Mouse (Mus musculus) forebrain, embryonic 11.5 days (tissue): ENCODE results near the gene Alg12. TPM values are rescaled to one million over a fixed set of nuclear protein-coding genes. Genes with fewer than 3 reads are reported as not detected.
A peak's percentile ranks its signal among the peaks of the same experiment; 100 is the strongest.

Experiments used
- ATAC-seq: fragments of 200-750 bp; cut with Nextera tagmentation; replicated peaks from 2 replicates; pipeline ENCODE4 v1.8.0; 2017; ENCODE audit warnings: moderate TSS enrichment; ENCODE audit not compliant: low FRiP score
- DNase-seq: peaks from one replicate; pipeline ENCODE4 v3.0.0-alpha.2; 2017; ENCODE audit warnings: low spot score
- H3K27ac ChIP-seq: fragments of 300-500 bp; sonication (generic); 2 replicates; pipeline ENCODE4 v1.5.1; 2014; ENCODE audit warnings: low read depth, low read length
- H3K27me3 ChIP-seq: fragments of 300-500 bp; sonication (generic); 2 replicates; pipeline ENCODE4 v1.6.1; 2014; ENCODE audit warnings: mild to moderate bottlenecking, low read length, mixed read lengths; ENCODE audit not compliant: control insufficient read depth, insufficient read depth
- H3K36me3 ChIP-seq: fragments of 300-500 bp; sonication (generic); 2 replicates; pipeline ENCODE4 v1.6.1; 2014; ENCODE audit warnings: mild to moderate bottlenecking, low read length, moderate library complexity, mixed read lengths; ENCODE audit not compliant: control insufficient read depth, insufficient read depth
- H3K4me1 ChIP-seq: fragments of 300-500 bp; sonication (generic); replicated peaks from 2 replicates; pipeline ENCODE4 v1.6.1; 2014; ENCODE audit warnings: low read length, mixed read lengths; ENCODE audit not compliant: control insufficient read depth, insufficient read depth
- H3K4me2 ChIP-seq: fragments of 300-500 bp; sonication (generic); 2 replicates; pipeline ENCODE4 v1.6.1; 2014; ENCODE audit warnings: low read depth, mild to moderate bottlenecking, low read length, moderate library complexity, mixed read lengths; ENCODE audit not compliant: severe bottlenecking
- H3K4me3 ChIP-seq: fragments of 300-500 bp; sonication (generic); 2 replicates; pipeline ENCODE4 v1.5.1; 2014; ENCODE audit warnings: low read depth, low read length
- H3K9ac ChIP-seq: fragments of 300-500 bp; sonication (generic); 2 replicates; pipeline ENCODE4 v1.6.1; 2014; ENCODE audit warnings: low read length
- H3K9me3 ChIP-seq: fragments of 300-500 bp; sonication (generic); 2 replicates; pipeline ENCODE4 v1.6.1; 2016; ENCODE audit warnings: low read length, mixed read lengths; ENCODE audit not compliant: control insufficient read depth
- WGBS: fragments of 180-500 bp; shearing (Covaris S2); extraction: QIAGEN DNeasy Blood & Tissue Kit; methylation state at CpG from one replicate; pipeline ENCODE4 v1.1.7; 2014; 5-methylcytosine and 5-hydroxymethylcytosine counted together
- polyA plus RNA-seq: library from polyadenylated mRNA; unstranded; fragments of >200 nt; fragmentation: Nextera tagmentation; extraction: Ambion mirVana; gene quantifications from 2 replicates; pipeline ENCODE4 v1.2.1, GENCODE M21; 2014

Gene Alg12
- polyA plus RNA-seq: 10.8 and 13.5 TPM in 2 replicates

- H3K27me3 ChIP-seq: no peaks in the 10 kb centered on the region
- peak within 1 kb of the TSS; percentile 87 for H3K9ac ChIP-seq
- peaks cover 7% of the 10 kb centered on the region; the same call in 1 of the 2 replicates for H3K36me3 ChIP-seq
- H3K4me1 ChIP-seq: peaks cover 9% of the 10 kb centered on the region; the same call in 1 of the 2 replicates
- peak within 1 kb of the TSS; percentile 39; the same call in 1 of the 2 replicates for H3K27ac ChIP-seq
- peak; percentile 99 for ATAC-seq
- H3K4me3 ChIP-seq: peak within 1 kb of the TSS; percentile 82
- no peaks in the 10 kb centered on the region for H3K9me3 ChIP-seq
- peak within 1 kb of the TSS; percentile 88 for H3K4me2 ChIP-seq
- DNase-seq: peak; percentile 100
- under 1% methylated on average over 77 of the region's 88 CpGs for WGBS
These were observed at the start of gene Alg12, which contains the start of gene Creld2 for GRCm38 (mm10) chr15:88819026-88819905. TSS of gene Alg12 (minus strand) at chr15:88819318. TSS of gene Creld2 (plus strand) at chr15:88819646.

GRCm38 (mm10) chr15:88868024-88868742, 49.1 kb upstream of the Alg12 start:
- Histone ChIP-seq H3K27me3 (no peaks in the 10 kb centered on the region), H3K4me1 (peaks cover 12% of the 10 kb centered on the region), H3K4me3 (no peak overlapping the region), H3K36me3 (peaks cover 2% of the 10 kb centered on the region; the same call in 1 of the 2 replicates), H3K27ac (no peak overlapping the region), H3K4me2 (no peak overlapping the region), H3K9ac (no peak overlapping the region), H3K9me3 (no peaks in the 10 kb centered on the region)
- no peak for ATAC-seq
- no peak for DNase-seq
- 85% methylated on average over 6 of the region's 6 CpGs for WGBS

- ATAC-seq (no peak), DNase-seq (no peak)
- Histone ChIP-seq H3K27ac (no peak overlapping the region), H3K4me2 (no peak overlapping the region), H3K27me3 (no peaks in the 10 kb centered on the region), H3K9me3 (no peaks in the 10 kb centered on the region), H3K9ac (no peak overlapping the region), H3K4me3 (no peak overlapping the region), H3K4me1 (peaks cover 14% of the 10 kb centered on the region), H3K36me3 (peaks cover 2% of the 10 kb centered on the region; the same call in 1 of the 2 replicates)
- 31% methylated on average over 5 of the region's 5 CpGs for WGBS
These were observed 48.4 kb upstream of the Alg12 start for GRCm38 (mm10) chr15:88867368-88868023.

- no peak for ATAC-seq
- WGBS: 53% methylated on average over 7 of the region's 7 CpGs
- peaks cover 14% of the 10 kb centered on the region for H3K4me1 ChIP-seq
- no peak overlapping the region for H3K4me2 ChIP-seq
- peaks cover 2% of the 10 kb centered on the region; the same call in 1 of the 2 replicates for H3K36me3 ChIP-seq
- H3K4me3 ChIP-seq: no peak overlapping the region
- no peaks in the 10 kb centered on the region for H3K27me3 ChIP-seq
- no peak overlapping the region for H3K27ac ChIP-seq
- DNase-seq: no peak
- H3K9ac ChIP-seq: no peak overlapping the region
- H3K9me3 ChIP-seq: no peaks in the 10 kb centered on the region
These were observed 47.8 kb upstream of the Alg12 start for GRCm38 (mm10) chr15:88866934-88867356.

- Histone ChIP-seq H3K4me3 (no peak overlapping the region), H3K4me1 (peaks cover 19% of the 10 kb centered on the region), H3K36me3 (peaks cover 2% of the 10 kb centered on the region; the same call in 1 of the 2 replicates), H3K27me3 (no peaks in the 10 kb centered on the region), H3K9ac (no peak overlapping the region), H3K9me3 (no peaks in the 10 kb centered on the region), H3K4me2 (no peak overlapping the region), H3K27ac (no peak overlapping the region)
- 78% methylated on average over 4 of the region's 4 CpGs for WGBS
- ATAC-seq (no peak), DNase-seq (no peak)
These were observed 47.0 kb upstream of the Alg12 start for GRCm38 (mm10) chr15:88865888-88866695.

- DNase-seq (no peak), ATAC-seq (no peak)
- peaks cover 19% of the 10 kb centered on the region for H3K4me1 ChIP-seq
- H3K27ac ChIP-seq: no peak overlapping the region
- H3K4me3 ChIP-seq: no peak overlapping the region
- H3K4me2 ChIP-seq: no peak overlapping the region
- H3K36me3 ChIP-seq: peaks cover 2% of the 10 kb centered on the region; the same call in 1 of the 2 replicates
- 89% methylated on average over 14 of the region's 14 CpGs for WGBS
- no peaks in the 10 kb centered on the region for H3K9me3 ChIP-seq
- H3K27me3 ChIP-seq: no peaks in the 10 kb centered on the region
- H3K9ac ChIP-seq: no peak overlapping the region
These were observed 45.9 kb upstream of the Alg12 start for GRCm38 (mm10) chr15:88865061-88865460.

- 52% methylated on average over 22 of the region's 22 CpGs for WGBS
- Histone ChIP-seq H3K4me2 (peak overlapping the region; percentile 100), H3K9ac (peak overlapping the region; percentile 67), H3K4me1 (peaks cover 19% of the 10 kb centered on the region), H3K9me3 (no peaks in the 10 kb centered on the region), H3K27me3 (no peaks in the 10 kb centered on the region), H3K36me3 (peaks cover 2% of the 10 kb centered on the region; the same call in 1 of the 2 replicates), H3K4me3 (peak overlapping the region; percentile 90), H3K27ac (0 out of 2 replicates have a peak overlapping the region, but pooled peaks have one; percentile 25)
- DNase-seq (no peak), ATAC-seq (peak; percentile 17; the same call in 1 of the 2 replicates)
These were observed 45.3 kb upstream of the Alg12 start for GRCm38 (mm10) chr15:88864270-88865030.
